Mouse (Mus musculus) liver, embryonic 11.5 days (tissue): Measurements from ENCODE around the gene Tango2. TPM values are rescaled to one million over a fixed set of nuclear protein-coding genes. Genes with fewer than 3 reads are reported as not detected.
A peak's percentile ranks its signal among the peaks of the same experiment; 100 is the strongest.

Experiments
- ATAC-seq: fragments of 200-750 bp; cut with Nextera tagmentation; replicated peaks from 2 replicates; pipeline ENCODE4 v1.8.0; 2017; ENCODE audit warnings: moderate number of reproducible peaks, mild to moderate bottlenecking, moderate TSS enrichment, moderate library complexity; ENCODE audit not compliant: low FRiP score
- DNase-seq: peaks from one replicate; pipeline ENCODE4 v3.0.0-alpha.2; 2017; ENCODE audit warnings: low spot score
- H3K27ac ChIP-seq: fragments of 300-500 bp; sonication (generic); 2 replicates; pipeline ENCODE4 v1.5.1; 2014; ENCODE audit warnings: mild to moderate bottlenecking, low read depth, low read length, control low read depth
- H3K27me3 ChIP-seq: fragments of 300-500 bp; sonication (generic); replicated peaks from 2 replicates; pipeline ENCODE4 v1.6.1; 2014; ENCODE audit warnings: low read length, mixed read lengths; ENCODE audit not compliant: control insufficient read depth, insufficient read depth
- H3K36me3 ChIP-seq: fragments of 300-500 bp; sonication (generic); 2 replicates; pipeline ENCODE4 v1.6.1; 2014; ENCODE audit warnings: mild to moderate bottlenecking, low read length, moderate library complexity, mixed read lengths; ENCODE audit not compliant: control insufficient read depth, insufficient read depth
- H3K4me1 ChIP-seq: fragments of 300-500 bp; sonication (generic); replicated peaks from 2 replicates; pipeline ENCODE4 v1.6.1; 2014; ENCODE audit warnings: low read length, mixed read lengths; ENCODE audit not compliant: control insufficient read depth, insufficient read depth
- H3K4me2 ChIP-seq: fragments of 300-500 bp; sonication (generic); 2 replicates; pipeline ENCODE4 v1.6.1; 2014; ENCODE audit warnings: mild to moderate bottlenecking, control low read depth, moderate library complexity
- H3K4me3 ChIP-seq: fragments of 300-500 bp; sonication (generic); 2 replicates; pipeline ENCODE4 v1.5.1; 2014; ENCODE audit warnings: low read depth, low read length, control low read depth
- H3K9ac ChIP-seq: fragments of 300-500 bp; sonication (generic); 2 replicates; pipeline ENCODE4 v1.6.1; 2014; ENCODE audit warnings: low read depth, low read length, control low read depth
- H3K9me3 ChIP-seq: fragments of 300-500 bp; sonication (generic); 2 replicates; pipeline ENCODE4 v1.6.1; 2016; ENCODE audit warnings: low read length, inconsistent platforms, mixed read lengths; ENCODE audit not compliant: control insufficient read depth
- WGBS: fragments of 180-500 bp; shearing (Covaris S2); extraction: QIAGEN DNeasy Blood & Tissue Kit; methylation state at CpG from one replicate; pipeline ENCODE4 v1.1.7; 2014; 5-methylcytosine and 5-hydroxymethylcytosine counted together
- polyA plus RNA-seq: library from polyadenylated mRNA; unstranded; fragments of >200 nt; fragmentation: Nextera tagmentation; extraction: Ambion mirVana; gene quantifications from 2 replicates; pipeline ENCODE4 v1.2.1, GENCODE M21; 2014

Gene Tango2
- polyA plus RNA-seq, 1 experiment from 2014 or later: 109 TPM

DNA sequence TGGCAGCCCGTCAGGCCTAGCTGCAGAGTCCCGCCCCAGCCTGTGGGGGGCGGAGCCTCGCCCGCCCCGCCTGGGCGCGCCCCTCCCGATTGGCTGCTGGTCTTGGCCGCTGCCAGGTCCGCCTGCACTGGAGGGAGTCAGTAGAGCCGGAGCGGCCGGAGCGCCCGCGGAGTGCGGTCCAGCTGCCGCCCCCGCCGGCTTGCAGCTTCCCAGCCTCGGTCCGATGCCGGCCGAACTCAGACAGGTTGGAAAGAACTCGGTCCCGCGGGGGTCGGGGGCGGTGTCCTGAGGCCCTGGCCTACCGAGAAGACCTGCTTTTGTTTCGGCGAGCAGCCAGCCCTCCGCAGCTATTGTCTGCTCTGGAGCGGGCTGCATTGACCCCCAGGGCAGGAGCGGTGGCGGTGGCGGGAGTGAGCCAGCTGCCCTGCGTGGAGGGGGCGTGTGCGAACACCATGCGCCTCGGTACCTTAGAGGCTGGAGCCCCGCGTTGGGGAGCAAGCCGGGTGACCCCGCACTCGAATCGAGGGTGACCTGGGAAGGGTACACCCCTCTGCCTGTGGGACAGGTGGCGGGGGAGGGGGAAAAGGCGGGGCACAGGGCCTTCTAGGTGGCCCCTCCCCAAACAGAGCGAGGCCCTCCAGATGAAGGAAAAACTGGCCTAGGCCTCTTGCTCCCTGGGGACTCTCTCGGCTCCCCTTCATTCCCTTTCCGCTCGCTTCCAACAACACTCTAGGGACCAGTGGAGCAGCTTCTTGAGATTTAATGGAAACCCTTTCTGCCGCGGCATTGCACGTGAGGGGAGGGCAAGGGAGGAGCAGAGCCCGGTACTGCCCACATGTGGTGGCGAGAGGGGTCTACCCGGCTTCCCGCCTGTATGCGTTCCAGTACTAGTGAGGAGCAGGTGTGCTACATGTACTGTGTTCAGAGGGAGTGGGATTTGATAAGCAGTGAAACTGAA is 44.8 kb upstream of the Tango2 start:
- H3K4me1 ChIP-seq: peaks cover 46% of the 10 kb centered on the region
- H3K4me2 ChIP-seq: peak overlapping the region; percentile 99
- peak overlapping the region; percentile 35; the same call in 1 of the 2 replicates for H3K27ac ChIP-seq
- ATAC-seq: peak; percentile 86
- peaks cover 4% of the 10 kb centered on the region for H3K36me3 ChIP-seq
- H3K27me3 ChIP-seq: no peaks in the 10 kb centered on the region
- no peaks in the 10 kb centered on the region for H3K9me3 ChIP-seq
- WGBS: 1% methylated on average over 62 of the region's 63 CpGs
- peak overlapping the region; percentile 74 for H3K4me3 ChIP-seq
- peak overlapping the region; percentile 80 for H3K9ac ChIP-seq
- DNase-seq: peak; percentile 88

GRCm38 (mm10) chr16:18391728-18392127 is 43.8 kb upstream of the Tango2 start:
- H3K36me3 ChIP-seq: no peaks in the 10 kb centered on the region
- 77% methylated on average over 3 of the region's 3 CpGs for WGBS
- H3K9me3 ChIP-seq: no peaks in the 10 kb centered on the region
- no peaks in the 10 kb centered on the region for H3K27me3 ChIP-seq
- ATAC-seq: no peak
- H3K4me2 ChIP-seq: no peak overlapping the region
- no peak overlapping the region for H3K27ac ChIP-seq
- no peak for DNase-seq
- peaks cover 56% of the 10 kb centered on the region for H3K4me1 ChIP-seq
- no peak overlapping the region for H3K4me3 ChIP-seq
- no peak overlapping the region for H3K9ac ChIP-seq

GRCm38 (mm10) chr16:18391127-18391526 is 43.2 kb upstream of the Tango2 start:
- H3K27me3 ChIP-seq: no peaks in the 10 kb centered on the region
- no peak for DNase-seq
- no peaks in the 10 kb centered on the region for H3K9me3 ChIP-seq
- ATAC-seq: no peak
- H3K4me1 ChIP-seq: peaks cover 56% of the 10 kb centered on the region
- no peaks in the 10 kb centered on the region for H3K36me3 ChIP-seq
- H3K27ac ChIP-seq: no peak overlapping the region
- H3K4me3 ChIP-seq: no peak overlapping the region
- H3K9ac ChIP-seq: no peak overlapping the region
- no peak overlapping the region for H3K4me2 ChIP-seq
- 94% methylated on average over 3 of the region's 3 CpGs for WGBS

GRCm38 (mm10) chr16:18390399-18390798 is 42.5 kb upstream of the Tango2 start:
- Histone ChIP-seq H3K4me2 (no peak overlapping the region), H3K9ac (no peak overlapping the region), H3K9me3 (no peaks in the 10 kb centered on the region), H3K36me3 (no peaks in the 10 kb centered on the region), H3K27me3 (no peaks in the 10 kb centered on the region), H3K4me3 (no peak overlapping the region), H3K4me1 (peaks cover 56% of the 10 kb centered on the region), H3K27ac (no peak overlapping the region)
- DNase-seq (no peak), ATAC-seq (no peak)
- WGBS: 69% methylated on average over 6 of the region's 6 CpGs

DNA sequence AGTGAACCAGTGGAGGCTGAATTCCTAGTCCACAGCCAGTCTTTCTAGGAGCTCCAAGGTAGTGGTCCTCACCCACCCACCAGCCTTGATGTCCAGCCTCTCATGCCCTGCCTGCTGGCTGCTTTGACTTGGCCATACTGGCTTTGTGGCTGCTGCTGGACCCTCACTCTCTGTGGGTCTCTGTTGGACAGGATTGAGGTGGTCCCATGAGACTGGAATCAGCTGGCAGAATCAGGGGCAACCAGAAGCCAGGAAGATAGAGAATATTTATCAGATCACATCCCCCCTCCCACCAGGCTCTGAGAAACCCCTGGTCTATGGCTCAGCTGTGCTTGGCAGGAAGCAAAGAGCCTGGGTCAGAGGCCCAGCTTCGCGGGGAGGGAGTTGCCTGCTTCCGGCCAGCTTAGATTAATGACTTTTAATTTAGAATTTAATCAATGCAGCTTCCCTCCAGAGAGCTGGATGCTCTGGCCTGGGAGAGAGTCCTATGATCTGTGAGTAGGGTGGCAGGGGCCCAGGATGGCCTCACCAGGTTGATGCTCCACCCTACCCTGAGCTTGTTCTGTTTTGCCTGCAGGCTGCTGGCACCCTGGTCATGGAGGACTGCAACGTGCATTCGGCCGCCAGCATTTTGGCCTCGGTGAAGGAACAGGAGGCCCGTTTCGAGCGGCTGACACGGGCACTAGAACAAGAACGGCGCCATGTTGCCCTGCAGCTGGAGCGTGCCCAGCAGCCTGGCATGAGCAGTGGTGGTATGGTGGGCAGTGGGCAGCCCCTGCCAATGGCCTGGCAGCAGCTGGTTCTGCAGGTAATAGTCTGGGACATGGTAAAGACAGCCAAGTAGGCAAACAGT is 40.9 kb upstream of the Tango2 start:
- DNase-seq: no peak
- peaks cover 45% of the 10 kb centered on the region for H3K4me1 ChIP-seq

GRCm38 (mm10) chr16:18387704-18388582 is 40.0 kb upstream of the Tango2 start:
- Histone ChIP-seq H3K4me1 (peaks cover 40% of the 10 kb centered on the region), H3K27ac (peak overlapping the region; percentile 75), H3K27me3 (no peaks in the 10 kb centered on the region), H3K4me2 (peak overlapping the region; percentile 54), H3K36me3 (no peaks in the 10 kb centered on the region), H3K9me3 (no peaks in the 10 kb centered on the region), H3K9ac (peak overlapping the region; percentile 6), H3K4me3 (no peak overlapping the region)
- WGBS: 38% methylated on average over 5 of the region's 7 CpGs
- peak; percentile 53 for DNase-seq
- peak; percentile 85 for ATAC-seq

More for the DNA sequence above, 40.9 kb upstream of the Tango2 start:
- Histone ChIP-seq H3K9me3 (no peaks in the 10 kb centered on the region), H3K4me3 (no peak overlapping the region), H3K4me2 (peak overlapping the region; percentile 54), H3K9ac (0 out of 2 replicates have a peak overlapping the region, but pooled peaks have one; percentile 6), H3K27me3 (no peaks in the 10 kb centered on the region), H3K36me3 (no peaks in the 10 kb centered on the region), H3K27ac (peak overlapping the region; percentile 75)
- no peak for ATAC-seq
- WGBS: 80% methylated on average over 14 of the region's 14 CpGs

DNA sequence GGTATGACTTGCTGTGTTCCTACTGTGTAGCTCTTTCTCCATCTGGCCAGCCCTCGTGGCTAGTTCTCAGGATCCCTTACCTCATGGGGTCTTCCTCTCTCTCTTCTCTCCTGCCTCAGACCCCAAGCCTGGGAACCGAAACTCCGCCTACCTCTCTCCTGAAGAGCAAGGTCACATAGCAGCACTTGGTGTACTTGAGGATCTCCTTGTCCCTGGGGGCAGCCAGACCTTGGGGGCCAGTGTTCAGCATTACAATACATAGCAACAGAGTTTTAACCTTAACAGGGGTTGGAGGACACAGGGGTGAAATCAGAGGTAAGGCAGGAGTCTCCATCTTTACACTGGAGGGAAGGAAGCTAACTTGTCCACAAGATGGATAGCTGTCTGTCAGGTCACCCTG is 39.1 kb upstream of the Tango2 start:
- Histone ChIP-seq H3K4me3 (no peak overlapping the region), H3K4me2 (peak overlapping the region; percentile 54; the same call in 1 of the 2 replicates), H3K9ac (peak overlapping the region; percentile 38), H3K9me3 (no peaks in the 10 kb centered on the region), H3K4me1 (peaks cover 37% of the 10 kb centered on the region), H3K27me3 (no peaks in the 10 kb centered on the region), H3K36me3 (no peaks in the 10 kb centered on the region), H3K27ac (peak overlapping the region; percentile 75)
- 51% methylated on average over 3 of the region's 3 CpGs for WGBS
- DNase-seq (no peak), ATAC-seq (no peak)

DNA sequence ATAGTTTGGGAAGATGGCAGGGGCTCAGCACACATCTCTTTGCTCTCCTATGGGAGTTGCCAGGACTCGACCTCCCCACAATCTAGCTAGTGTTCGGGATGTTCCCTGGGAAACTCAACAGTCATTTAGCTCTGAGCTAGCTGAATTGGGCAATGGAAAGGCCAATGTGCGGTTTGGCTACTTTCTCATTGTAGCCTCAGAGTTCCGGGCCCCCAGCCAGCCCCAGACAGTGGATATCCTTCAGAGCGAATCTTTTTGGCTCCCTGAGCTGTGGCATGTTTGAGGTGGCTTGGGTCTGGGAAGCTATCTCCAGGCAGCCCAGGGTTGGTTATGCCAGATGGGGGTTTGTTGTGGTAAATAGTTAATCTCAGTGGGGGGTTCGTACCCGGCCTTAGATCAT is 38.5 kb upstream of the Tango2 start:
- Histone ChIP-seq H3K27me3 (no peaks in the 10 kb centered on the region), H3K4me3 (no peak overlapping the region), H3K27ac (no peak overlapping the region), H3K36me3 (no peaks in the 10 kb centered on the region), H3K4me1 (peaks cover 32% of the 10 kb centered on the region), H3K9me3 (no peaks in the 10 kb centered on the region), H3K9ac (no peak overlapping the region), H3K4me2 (no peak overlapping the region)
- no peak for ATAC-seq
- 78% methylated on average over 7 of the region's 7 CpGs for WGBS
- DNase-seq: no peak
